Mouse (Mus musculus) lung, embryonic 14.5 days (tissue): Measurements from ENCODE around the gene Syde2. TPM values are rescaled to one million over a fixed set of nuclear protein-coding genes. Genes with fewer than 3 reads are reported as not detected.

Experiments used
- ATAC-seq: fragments of 200-750 bp; cut with Nextera tagmentation; 2 replicates; pipeline ENCODE4 v1.8.0; 2017; ENCODE audit warnings: mild to moderate bottlenecking, moderate TSS enrichment, moderate library complexity; ENCODE audit not compliant: insufficient read depth
- DNase-seq: peaks from one replicate; pipeline ENCODE4 v3.0.0-alpha.2; 2015
- H3K27ac ChIP-seq: fragments of 300-500 bp; sonication (generic); 2 replicates; pipeline ENCODE4 v1.5.1; 2014; ENCODE audit warnings: low read depth, mild to moderate bottlenecking, moderate library complexity
- H3K27me3 ChIP-seq: fragments of 300-500 bp; sonication (generic); 2 replicates; pipeline ENCODE4 v1.6.1; 2014; ENCODE audit warnings: low read length, control low read depth; ENCODE audit not compliant: insufficient read depth
- H3K36me3 ChIP-seq: fragments of 300-500 bp; sonication (generic); 2 replicates; pipeline ENCODE4 v1.6.1; 2014; ENCODE audit warnings: control low read depth; ENCODE audit not compliant: insufficient read depth
- H3K4me1 ChIP-seq: fragments of 300-500 bp; sonication (generic); 2 replicates; pipeline ENCODE4 v1.6.1; 2014; ENCODE audit warnings: antibody characterized with exemption, control low read depth; ENCODE audit not compliant: insufficient read depth
- H3K4me2 ChIP-seq: fragments of 300-500 bp; sonication (generic); 2 replicates; pipeline ENCODE4 v1.6.1; 2014; ENCODE audit warnings: mild to moderate bottlenecking
- H3K4me3 ChIP-seq: fragments of 300-500 bp; sonication (generic); 2 replicates; pipeline ENCODE4 v1.5.1; 2014; ENCODE audit warnings: low read depth, low read length
- H3K9ac ChIP-seq: fragments of 300-500 bp; sonication (generic); 2 replicates; pipeline ENCODE4 v1.6.1; 2014
- H3K9me3 ChIP-seq: fragments of 300-500 bp; sonication (generic); 2 replicates; pipeline ENCODE4 v1.6.1; 2016; ENCODE audit warnings: low read depth, low read length, control low read depth
- CTCF ChIP-seq: IDR thresholded peaks from 2 replicates; pipeline ENCODE4 v1.5.1; 2016; ENCODE audit warnings: antibody characterized with exemption, low read depth
- whole genome bisulfite sequencing: fragments of 180-500 bp; shearing (Covaris S2); extraction: QIAGEN DNeasy Blood & Tissue Kit; methylation state at CpG from one replicate; pipeline ENCODE4 v1.1.7; 2014; 5-methylcytosine and 5-hydroxymethylcytosine counted together
- polyA plus RNA-seq: library from polyadenylated mRNA; unstranded; fragments of >200 nt; fragmentation: Nextera tagmentation; extraction: Ambion mirVana; gene quantifications from 2 replicates; pipeline ENCODE4 v1.2.1, GENCODE M21; 2014

Gene Syde2
- polyA plus RNA-seq, 1 experiment from 2014 or later = 2.5 TPM

GRCm38 (mm10) chr3:146051277-146052007 lies 63.8 kb downstream of the Syde2 start:
- Histone ChIP-seq H3K4me2 (no peak overlapping the region), H3K27ac (no peak overlapping the region), H3K36me3 (no peaks in the 10 kb centered on the region), H3K9me3 (no peaks in the 10 kb centered on the region), H3K4me3 (no peak overlapping the region), H3K4me1 (no peaks in the 10 kb centered on the region), H3K9ac (no peak overlapping the region), H3K27me3 (no peaks in the 10 kb centered on the region)
- ATAC-seq (peak; percentile 39; the same call in 1 of the 2 replicates), DNase-seq (peak; percentile 82)
- 50% methylated on average over 11 of the region's 11 CpGs for WGBS
- no peak for TF ChIP-seq CTCF

- no peak overlapping the region for H3K27ac ChIP-seq
Measured at GRCm38 (mm10) chr3:146053082-146053814, 65.6 kb downstream of the Syde2 start.

GRCm38 (mm10) chr3:146053873-146054272 lies 66.2 kb downstream of the Syde2 start:
- Histone ChIP-seq H3K4me2 (no peak overlapping the region), H3K4me1 (no peaks in the 10 kb centered on the region), H3K27ac (no peak overlapping the region), H3K9ac (no peak overlapping the region), H3K36me3 (no peaks in the 10 kb centered on the region), H3K9me3 (no peaks in the 10 kb centered on the region), H3K4me3 (no peak overlapping the region), H3K27me3 (no peaks in the 10 kb centered on the region)
- no peak for DNase-seq
- no peak for ATAC-seq
- WGBS = 76% methylated on average over 2 of the region's 2 CpGs
- no peak for TF ChIP-seq CTCF

More at GRCm38 (mm10) chr3:146053082-146053814, 65.6 kb downstream of the Syde2 start:
- DNase-seq (no peak), ATAC-seq (no peak)
- no peaks in the 10 kb centered on the region for H3K4me1 ChIP-seq
- no peak overlapping the region for H3K9ac ChIP-seq
- H3K4me3 ChIP-seq = no peak overlapping the region
- no peaks in the 10 kb centered on the region for H3K27me3 ChIP-seq
- no peaks in the 10 kb centered on the region for H3K36me3 ChIP-seq
- peak; percentile 7; the same call in 1 of the 2 replicates for TF ChIP-seq CTCF
- 61% methylated on average over 6 of the region's 6 CpGs for WGBS
- no peak overlapping the region for H3K4me2 ChIP-seq
- no peaks in the 10 kb centered on the region for H3K9me3 ChIP-seq

GRCm38 (mm10) chr3:146057131-146057530 lies 69.5 kb downstream of the Syde2 start:
- no peak for TF ChIP-seq CTCF
- H3K9ac ChIP-seq = no peak overlapping the region
- no peaks in the 10 kb centered on the region for H3K27me3 ChIP-seq
- no peak overlapping the region for H3K27ac ChIP-seq
- H3K4me2 ChIP-seq = no peak overlapping the region
- H3K9me3 ChIP-seq = no peaks in the 10 kb centered on the region
- no peaks in the 10 kb centered on the region for H3K4me1 ChIP-seq
- DNase-seq = no peak
- 76% methylated on average over 7 of the region's 7 CpGs for WGBS
- ATAC-seq = no peak
- H3K36me3 ChIP-seq = no peaks in the 10 kb centered on the region
- no peak overlapping the region for H3K4me3 ChIP-seq

- Histone ChIP-seq H3K27me3 (no peaks in the 10 kb centered on the region), H3K4me2 (no peak overlapping the region), H3K9me3 (no peaks in the 10 kb centered on the region), H3K4me1 (no peaks in the 10 kb centered on the region), H3K27ac (no peak overlapping the region), H3K9ac (no peak overlapping the region), H3K4me3 (no peak overlapping the region), H3K36me3 (no peaks in the 10 kb centered on the region)
- TF ChIP-seq CTCF = peak; percentile 75
- peak; percentile 82 for DNase-seq
- ATAC-seq = peak; percentile 35; the same call in 1 of the 2 replicates
- 13% methylated on average over 4 of the region's 4 CpGs for WGBS
Measured at GRCm38 (mm10) chr3:146058263-146058662, 70.6 kb downstream of the Syde2 start.

- no peak for TF ChIP-seq CTCF
- no peak overlapping the region for H3K4me3 ChIP-seq
- H3K4me2 ChIP-seq = no peak overlapping the region
- 70% methylated on average over 15 of the region's 15 CpGs for WGBS
- H3K4me1 ChIP-seq = no peaks in the 10 kb centered on the region
- no peaks in the 10 kb centered on the region for H3K36me3 ChIP-seq
- no peaks in the 10 kb centered on the region for H3K9me3 ChIP-seq
- DNase-seq = no peak
- H3K27me3 ChIP-seq = no peaks in the 10 kb centered on the region
- no peak for ATAC-seq
- no peak overlapping the region for H3K27ac ChIP-seq
- H3K9ac ChIP-seq = no peak overlapping the region; the same call in 1 of the 2 replicates
Measured at GRCm38 (mm10) chr3:146059356-146059926, 71.8 kb downstream of the Syde2 start.

GRCm38 (mm10) chr3:146063146-146063545 lies 75.5 kb downstream of the Syde2 start:
- no peaks in the 10 kb centered on the region for H3K27me3 ChIP-seq
- H3K9me3 ChIP-seq = no peaks in the 10 kb centered on the region
- no peak for TF ChIP-seq CTCF
- no peak overlapping the region for H3K4me2 ChIP-seq
- DNase-seq (no peak), ATAC-seq (no peak)
- H3K4me3 ChIP-seq = no peak overlapping the region
- 83% methylated on average over 11 of the region's 11 CpGs for WGBS
- no peak overlapping the region for H3K9ac ChIP-seq
- H3K27ac ChIP-seq = no peak overlapping the region
- no peaks in the 10 kb centered on the region for H3K36me3 ChIP-seq
- H3K4me1 ChIP-seq = no peaks in the 10 kb centered on the region
